Mouse (Mus musculus): Measurements from ENCODE around the gene Abcg1. TPM values are rescaled to one million over a fixed set of nuclear protein-coding genes. Genes with fewer than 3 reads are reported as not detected.

Abcg1 gene
- polyA plus RNA-seq, 1 experiment from 2014 or later, result 6.2 TPM

DNA sequence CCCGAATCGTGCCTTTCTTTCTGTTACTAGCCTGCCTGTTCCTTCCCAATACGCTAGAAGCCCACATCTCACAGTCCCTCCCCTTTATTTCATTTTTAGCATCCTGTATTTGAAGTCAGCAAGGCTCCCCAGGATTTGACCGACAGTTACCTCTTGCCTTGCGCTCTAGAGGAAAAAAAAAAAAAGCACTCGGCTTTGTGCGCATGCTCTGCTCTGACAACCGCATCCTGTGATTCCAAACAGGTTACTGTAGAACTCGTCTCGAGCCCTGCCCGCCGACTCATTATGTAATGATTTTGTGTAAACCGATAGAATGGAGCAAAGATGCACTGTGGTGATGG, 1.2 kb downstream of the Abcg1 start:
- Histone ChIP-seq H3K27me3 (replicated peaks) (peaks cover 23% of the 10 kb centered on the region), H3K9ac (peak overlapping the region; percentile 31; the same call in 1 of the 2 replicates), H3K4me3 (replicated peaks) (peak overlapping the region; percentile 50), H3K4me1 (replicated peaks) (peaks cover 21% of the 10 kb centered on the region), H3K36me3 (no peaks in the 10 kb centered on the region), H3K27ac (peak overlapping the region; percentile 32; the same call in 1 of the 2 replicates), H3K4me2 (replicated peaks) (peak overlapping the region; percentile 90), H3K9me3 (no peaks in the 10 kb centered on the region)
- no peak for ATAC-seq
- WGBS, result 2% methylated on average over 13 of the region's 13 CpGs

DNA sequence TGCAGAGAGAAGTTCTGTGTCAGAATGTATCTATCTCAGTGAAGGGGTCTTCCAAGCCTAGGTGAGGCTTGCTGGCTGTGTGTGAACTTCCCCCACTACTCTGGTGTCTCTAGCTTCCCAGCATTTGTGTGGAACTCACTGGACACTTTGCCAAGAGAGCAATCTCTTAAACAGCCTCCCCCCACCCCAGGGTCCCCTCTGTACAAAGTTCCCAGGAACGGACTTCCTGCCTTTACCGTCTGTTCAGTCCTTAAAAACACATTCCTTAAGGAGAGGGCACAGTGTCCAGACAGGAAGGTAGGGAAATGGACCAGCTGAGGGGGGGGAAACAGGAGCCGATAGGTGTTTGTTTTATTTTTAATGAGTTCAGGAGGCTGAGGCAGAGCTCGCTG, 2.7 kb downstream of the Abcg1 start:
- H3K9ac ChIP-seq, result no peak overlapping the region
- H3K27ac ChIP-seq, result no peak overlapping the region; the same call in 1 of the 2 replicates
- H3K4me3 ChIP-seq (replicated peaks), result no peak overlapping the region
- 53% methylated on average over 4 of the region's 4 CpGs for WGBS
- H3K4me1 ChIP-seq (replicated peaks), result peaks cover 21% of the 10 kb centered on the region
- H3K4me2 ChIP-seq (replicated peaks), result no peak overlapping the region
- H3K27me3 ChIP-seq (replicated peaks), result peaks cover 23% of the 10 kb centered on the region
- H3K9me3 ChIP-seq, result no peaks in the 10 kb centered on the region
- no peak for ATAC-seq
- H3K36me3 ChIP-seq, result no peaks in the 10 kb centered on the region

DNA sequence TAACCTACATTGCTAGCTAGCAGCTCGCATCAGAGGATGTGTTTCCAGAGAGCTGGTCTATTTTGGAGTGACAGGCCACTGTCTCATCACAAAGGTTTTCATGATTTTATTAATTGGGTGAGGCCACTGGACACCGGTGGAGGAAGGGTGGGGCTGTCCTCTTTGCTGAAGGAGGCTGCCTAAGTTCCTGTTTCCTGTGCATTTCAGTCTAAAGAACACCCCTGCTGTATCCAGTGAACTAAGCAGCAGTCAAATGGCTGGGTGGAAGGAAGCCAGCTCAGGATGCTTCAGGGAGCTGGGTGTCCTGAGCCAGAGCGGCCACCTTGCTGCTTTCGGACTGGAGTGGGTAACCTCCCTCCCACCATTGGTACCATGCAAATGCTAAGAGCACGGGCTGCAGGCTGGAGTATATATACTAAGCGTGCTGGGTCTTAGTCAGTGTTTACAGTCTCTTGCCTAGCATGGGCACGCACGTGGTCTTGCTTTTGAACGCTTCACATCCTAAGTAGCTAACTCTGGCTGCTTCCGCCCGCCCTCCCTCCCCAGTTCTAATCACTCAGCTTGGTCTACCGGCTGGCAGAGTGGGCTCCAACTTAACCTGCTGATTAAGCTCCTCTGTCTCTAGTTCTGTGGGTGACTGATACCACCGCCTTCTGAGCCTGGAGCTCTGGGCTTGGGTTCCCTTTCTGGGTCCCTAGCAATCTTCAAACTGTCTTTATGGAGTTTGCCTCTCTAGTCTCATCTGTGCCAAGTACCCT, 3.3 kb downstream of the Abcg1 start:
- no peak overlapping the region for H3K4me3 ChIP-seq (replicated peaks)
- H3K9ac ChIP-seq, result no peak overlapping the region
- ATAC-seq, result no peak
- no peak overlapping the region for H3K27ac ChIP-seq
- no peak overlapping the region for H3K4me2 ChIP-seq (replicated peaks)
- no peaks in the 10 kb centered on the region for H3K9me3 ChIP-seq
- peaks cover 21% of the 10 kb centered on the region for H3K4me1 ChIP-seq (replicated peaks)
- H3K27me3 ChIP-seq (replicated peaks), result peaks cover 23% of the 10 kb centered on the region
- 51% methylated on average over 13 of the region's 13 CpGs for WGBS
- H3K36me3 ChIP-seq, result no peaks in the 10 kb centered on the region

DNA sequence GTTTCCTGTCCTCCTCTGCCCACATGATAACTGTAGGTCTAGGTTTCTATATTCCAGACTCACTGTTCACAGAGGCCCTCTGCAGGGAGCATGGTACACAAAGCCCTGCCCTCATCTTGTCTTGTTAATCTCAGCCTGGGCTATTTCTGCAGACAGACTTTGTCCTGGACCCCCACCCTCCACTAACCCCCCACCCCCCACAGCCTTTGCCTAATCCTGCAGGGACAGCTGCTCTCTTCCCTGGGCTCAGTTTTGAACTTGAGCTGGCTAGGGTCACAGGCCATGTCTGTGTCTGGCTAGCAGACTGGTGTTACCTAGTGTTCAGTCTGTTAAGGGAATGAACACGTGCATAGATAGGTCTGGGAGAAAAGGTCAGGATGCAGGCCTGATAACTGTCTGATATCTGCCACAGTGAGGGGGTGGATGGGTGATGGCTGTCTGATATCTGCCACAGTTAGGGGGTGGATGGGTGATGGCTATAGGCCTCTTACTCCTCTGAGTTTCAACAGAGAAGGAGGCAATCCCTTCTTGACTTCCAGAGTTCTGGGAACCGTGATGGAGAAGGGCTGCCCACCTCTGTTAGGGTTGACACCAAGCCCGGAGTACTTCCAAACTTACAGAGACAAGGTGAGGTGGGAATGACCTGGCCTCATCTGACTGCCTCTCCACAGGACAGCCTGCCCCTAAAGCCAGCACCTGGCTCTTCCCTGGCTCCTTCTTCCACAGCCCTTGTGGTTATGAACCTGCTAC, 4.0 kb downstream of the Abcg1 start:
- no peak overlapping the region for H3K4me2 ChIP-seq (replicated peaks)
- H3K36me3 ChIP-seq, result no peaks in the 10 kb centered on the region
- H3K27me3 ChIP-seq (replicated peaks), result peaks cover 23% of the 10 kb centered on the region
- 70% methylated on average over 3 of the region's 3 CpGs for WGBS
- no peak for ATAC-seq
- H3K27ac ChIP-seq, result no peak overlapping the region
- H3K4me1 ChIP-seq (replicated peaks), result peaks cover 21% of the 10 kb centered on the region
- H3K9ac ChIP-seq, result no peak overlapping the region
- no peak overlapping the region for H3K4me3 ChIP-seq (replicated peaks)
- no peaks in the 10 kb centered on the region for H3K9me3 ChIP-seq

DNA sequence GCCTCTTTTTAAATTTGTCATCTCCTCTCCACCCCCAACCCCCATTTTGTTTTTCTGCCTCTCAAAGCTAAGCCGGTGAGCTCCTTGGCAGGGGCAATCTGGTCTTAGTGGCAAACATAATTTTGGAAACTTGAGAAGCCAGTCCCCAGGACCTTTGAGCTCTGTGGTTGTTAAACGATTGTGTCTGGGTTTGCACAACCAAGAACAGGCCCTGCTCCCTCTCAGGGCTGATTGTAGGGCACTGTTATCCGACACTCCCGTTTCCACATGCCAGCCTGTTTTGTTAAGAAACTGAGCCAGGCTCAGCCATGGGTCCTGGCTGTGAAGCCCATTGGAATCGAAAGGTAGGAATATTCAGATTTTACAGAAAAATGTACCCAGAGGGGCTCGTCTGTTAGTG, 8.6 kb downstream of the Abcg1 start:
- Histone ChIP-seq H3K4me2 (replicated peaks) (no peak overlapping the region), H3K9ac (no peak overlapping the region), H3K9me3 (no peaks in the 10 kb centered on the region), H3K4me1 (replicated peaks) (0 out of 2 replicates have a peak, but pooled peaks cover 8% of the 10 kb centered on the region), H3K36me3 (no peaks in the 10 kb centered on the region), H3K4me3 (replicated peaks) (no peak overlapping the region), H3K27me3 (replicated peaks) (no peaks in the 10 kb centered on the region), H3K27ac (no peak overlapping the region)
- no peak for ATAC-seq
- 54% methylated on average over 6 of the region's 6 CpGs for WGBS

DNA sequence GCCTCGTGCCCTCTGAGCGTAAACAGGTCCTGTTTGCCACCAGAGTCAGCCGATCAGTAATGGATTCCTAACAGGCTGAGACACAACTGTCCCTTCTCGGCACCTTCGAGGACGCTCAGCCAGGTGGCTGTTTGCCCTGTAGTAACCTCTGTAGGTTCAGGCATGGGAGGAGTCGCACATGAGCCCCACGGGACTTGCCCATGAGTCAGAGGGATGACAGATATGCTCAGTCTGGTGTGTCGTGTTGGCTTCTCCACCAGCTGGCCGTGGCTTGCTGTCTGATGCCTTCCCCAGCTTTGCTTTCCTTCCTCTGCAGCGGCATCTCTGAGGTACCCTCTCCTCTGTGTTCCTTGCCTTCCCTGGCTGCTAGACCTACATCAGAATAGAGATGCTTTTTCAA, 9.6 kb downstream of the Abcg1 start:
- Histone ChIP-seq H3K27ac (no peak overlapping the region), H3K9me3 (no peaks in the 10 kb centered on the region), H3K4me2 (replicated peaks) (no peak overlapping the region), H3K27me3 (replicated peaks) (no peaks in the 10 kb centered on the region), H3K9ac (no peak overlapping the region), H3K4me3 (replicated peaks) (no peak overlapping the region), H3K4me1 (replicated peaks) (0 out of 2 replicates have a peak, but pooled peaks cover 7% of the 10 kb centered on the region), H3K36me3 (no peaks in the 10 kb centered on the region)
- 63% methylated on average over 11 of the region's 11 CpGs for WGBS
- ATAC-seq, result no peak

DNA sequence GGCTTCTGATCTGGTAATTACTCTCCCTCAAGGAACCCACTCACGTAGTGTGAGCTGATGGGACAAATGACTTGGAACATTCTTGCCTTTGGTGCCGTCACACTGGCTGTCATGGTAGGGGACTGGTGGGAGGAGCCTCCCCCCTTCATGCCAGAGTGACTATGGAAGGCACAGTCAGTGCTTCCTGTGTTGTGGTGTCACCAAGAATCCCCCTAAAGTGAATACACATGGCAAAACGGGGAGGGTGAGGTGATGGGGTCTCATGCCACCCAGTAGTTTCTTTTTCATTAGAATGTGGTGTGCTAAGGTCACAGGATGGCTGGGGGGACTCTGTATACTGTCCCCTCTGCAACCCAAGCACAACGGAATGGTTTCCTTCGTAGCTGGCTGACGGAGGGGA, 11.6 kb downstream of the Abcg1 start:
- Histone ChIP-seq H3K36me3 (no peaks in the 10 kb centered on the region), H3K9ac (no peak overlapping the region), H3K27ac (no peak overlapping the region), H3K4me2 (replicated peaks) (no peak overlapping the region), H3K4me1 (replicated peaks) (peaks cover 23% of the 10 kb centered on the region), H3K9me3 (no peaks in the 10 kb centered on the region), H3K27me3 (replicated peaks) (no peaks in the 10 kb centered on the region), H3K4me3 (replicated peaks) (no peak overlapping the region)
- WGBS, result 83% methylated on average over 6 of the region's 6 CpGs
- no peak for ATAC-seq

DNA sequence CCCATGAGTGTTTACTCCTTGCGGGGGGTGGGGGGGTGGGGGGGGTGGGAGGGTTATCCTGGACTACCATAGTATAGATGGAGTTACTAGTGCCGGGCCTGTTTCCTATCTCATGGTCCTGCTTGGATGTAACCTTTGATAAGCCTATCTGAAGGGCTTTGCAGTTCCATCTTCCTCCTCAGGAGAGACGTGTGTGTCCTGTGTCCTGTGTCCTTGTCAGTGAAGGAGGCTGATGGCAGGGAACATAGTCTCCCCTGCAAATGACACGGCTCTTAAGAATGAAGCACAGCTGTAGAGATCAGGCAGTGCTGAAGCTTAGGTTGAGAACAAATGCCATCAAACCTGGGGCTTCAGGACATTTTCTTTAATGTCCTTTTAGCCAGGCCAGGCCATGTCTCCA, 12.4 kb downstream of the Abcg1 start:
- Histone ChIP-seq H3K27ac (no peak overlapping the region), H3K27me3 (replicated peaks) (no peaks in the 10 kb centered on the region), H3K4me3 (replicated peaks) (no peak overlapping the region), H3K4me2 (replicated peaks) (no peak overlapping the region), H3K4me1 (replicated peaks) (peaks cover 25% of the 10 kb centered on the region), H3K36me3 (no peaks in the 10 kb centered on the region), H3K9me3 (no peaks in the 10 kb centered on the region), H3K9ac (no peak overlapping the region)
- WGBS, result 83% methylated on average over 4 of the region's 4 CpGs
- no peak for ATAC-seq

DNA sequence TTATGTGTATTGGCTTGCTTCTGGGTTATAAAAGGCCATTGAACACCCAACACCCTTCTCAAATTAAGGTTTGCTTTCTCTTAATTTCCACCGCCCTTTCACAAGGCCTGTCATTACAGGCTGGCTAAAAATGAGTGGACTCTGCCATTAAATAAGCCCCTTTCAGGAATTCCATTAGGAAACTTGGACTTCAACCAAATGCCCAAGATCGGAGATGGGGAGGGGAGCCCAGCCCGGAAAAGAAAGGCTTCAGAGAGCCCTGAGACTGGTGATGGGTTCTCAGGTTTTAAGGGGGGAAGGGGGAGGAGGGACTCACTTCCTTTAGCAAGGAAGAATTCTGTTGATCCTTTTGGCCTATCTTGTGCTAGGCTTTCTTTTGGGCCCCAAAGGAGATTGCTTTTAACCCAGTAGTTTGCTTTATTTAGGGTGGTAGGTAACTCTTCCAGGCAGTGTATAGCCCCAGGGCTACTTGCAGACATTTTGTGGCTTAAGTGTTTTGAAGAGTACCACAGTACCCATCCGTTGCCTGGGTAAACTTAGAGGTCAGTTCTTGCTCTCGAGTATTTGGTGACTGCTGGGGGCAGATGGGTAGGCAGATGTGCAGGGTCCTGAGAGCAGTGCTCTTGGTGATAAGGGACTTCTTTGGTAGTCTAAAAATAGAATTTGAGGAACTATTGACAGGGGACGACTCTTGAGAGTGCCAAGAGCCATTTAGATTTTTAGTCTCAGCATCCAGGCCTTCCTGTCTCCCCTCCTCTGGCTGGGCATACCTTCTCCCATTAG, 13.1 kb downstream of the Abcg1 start:
- Histone ChIP-seq H3K4me1 (replicated peaks) (peaks cover 25% of the 10 kb centered on the region), H3K9ac (no peak overlapping the region)
- 54% methylated on average over 6 of the region's 6 CpGs for WGBS

DNA sequence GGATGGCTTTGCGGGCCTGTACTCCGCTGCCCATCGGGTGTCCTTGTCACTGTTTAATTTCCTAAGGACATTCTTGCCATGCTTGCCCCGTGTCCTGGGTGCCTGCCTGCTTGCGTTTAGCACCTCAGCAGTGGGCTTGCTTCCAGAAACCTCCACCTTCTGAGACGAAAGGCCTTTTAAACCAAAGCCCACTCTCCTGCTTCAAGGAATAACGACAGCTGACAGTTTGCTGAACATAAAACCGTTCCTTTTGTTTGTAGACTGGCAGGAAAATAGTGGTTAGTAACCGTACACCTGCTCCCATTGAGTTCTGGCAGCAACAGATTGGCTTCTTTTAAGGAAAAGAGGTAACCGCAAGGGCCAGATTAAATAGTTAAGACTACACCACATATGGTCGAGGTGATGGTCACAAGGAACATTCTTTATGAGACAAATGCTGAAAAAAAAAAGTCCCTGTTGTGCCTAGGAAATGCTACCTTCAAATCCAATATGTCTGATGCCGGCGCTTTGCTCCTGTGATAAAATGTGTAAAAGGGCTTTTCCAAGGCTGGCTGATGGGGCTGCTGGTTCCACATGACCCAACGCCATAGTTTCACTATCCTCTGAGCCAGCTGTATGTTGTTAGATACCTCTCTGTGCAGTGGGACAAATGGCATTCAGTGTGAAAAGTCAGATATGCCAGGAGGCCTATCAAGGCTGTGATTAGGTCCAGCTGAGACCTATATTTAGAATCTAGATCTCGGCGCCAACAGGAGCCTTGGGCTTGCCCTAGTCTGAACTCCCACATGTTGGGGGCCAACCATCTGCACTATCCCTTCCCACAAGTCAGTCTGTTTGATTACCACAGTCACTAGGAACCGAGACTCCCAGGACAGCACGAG, 14.2 kb downstream of the Abcg1 start:
- WGBS, result 68% methylated on average over 18 of the region's 18 CpGs
- Histone ChIP-seq H3K36me3 (no peaks in the 10 kb centered on the region), H3K4me3 (replicated peaks) (no peak overlapping the region), H3K27ac (no peak overlapping the region), H3K9ac (no peak overlapping the region), H3K4me2 (replicated peaks) (no peak overlapping the region), H3K27me3 (replicated peaks) (no peaks in the 10 kb centered on the region), H3K4me1 (replicated peaks) (peaks cover 24% of the 10 kb centered on the region), H3K9me3 (no peaks in the 10 kb centered on the region)
- no peak for ATAC-seq

More for the DNA sequence above, 13.1 kb downstream of the Abcg1 start:
- Histone ChIP-seq H3K9me3 (no peaks in the 10 kb centered on the region), H3K4me3 (replicated peaks) (no peak overlapping the region), H3K27me3 (replicated peaks) (no peaks in the 10 kb centered on the region), H3K36me3 (no peaks in the 10 kb centered on the region), H3K4me2 (replicated peaks) (no peak overlapping the region), H3K27ac (no peak overlapping the region)
- ATAC-seq, result no peak

DNA sequence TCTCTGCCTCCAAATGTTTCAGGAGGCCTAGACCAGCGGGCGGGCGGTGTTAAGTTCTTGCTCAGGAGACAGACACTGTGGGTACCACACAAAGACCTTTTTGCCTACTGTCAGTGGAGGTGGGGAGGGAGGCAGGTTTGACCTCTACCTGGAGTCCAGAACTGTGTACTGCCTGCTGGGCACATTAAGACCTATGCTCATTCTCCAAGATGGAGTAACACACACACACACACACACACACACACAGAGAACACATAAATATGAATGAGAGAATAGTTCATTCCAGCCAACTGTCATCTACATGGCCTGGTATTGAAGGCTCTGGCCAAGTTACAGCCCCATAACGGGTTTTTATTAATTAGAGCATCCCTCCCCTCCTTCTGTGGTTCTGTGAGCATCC, 15.4 kb downstream of the Abcg1 start:
- no peaks in the 10 kb centered on the region for H3K36me3 ChIP-seq
- H3K27ac ChIP-seq, result 0 out of 2 replicates have a peak overlapping the region, but pooled peaks have one; percentile 23
- ATAC-seq, result no peak; the same call in none of the 2 replicates

More for the DNA sequence above, 15.4 kb downstream of the Abcg1 start:
- H3K9me3 ChIP-seq, result no peaks in the 10 kb centered on the region
- WGBS, result 70% methylated on average over 4 of the region's 4 CpGs
- peaks cover 23% of the 10 kb centered on the region for H3K4me1 ChIP-seq (replicated peaks)
- peak overlapping the region; percentile 63 for H3K4me2 ChIP-seq (replicated peaks)
- H3K4me3 ChIP-seq (replicated peaks), result no peak overlapping the region
- no peaks in the 10 kb centered on the region for H3K27me3 ChIP-seq (replicated peaks)
- H3K9ac ChIP-seq, result no peak overlapping the region
